Mouse (Mus musculus) CH12F3 (cell line): ENCODE results near the gene Cnot3.

Experiments
- in situ Hi-C: fragments of 300-500 bp; cut with MboI; formaldehyde crosslinking; loops from 2 replicates; pipeline ENCODE4 v1.14.3; 2020; ENCODE audit warnings: low sequenced_read_pairs

Gene Cnot3

DNA sequence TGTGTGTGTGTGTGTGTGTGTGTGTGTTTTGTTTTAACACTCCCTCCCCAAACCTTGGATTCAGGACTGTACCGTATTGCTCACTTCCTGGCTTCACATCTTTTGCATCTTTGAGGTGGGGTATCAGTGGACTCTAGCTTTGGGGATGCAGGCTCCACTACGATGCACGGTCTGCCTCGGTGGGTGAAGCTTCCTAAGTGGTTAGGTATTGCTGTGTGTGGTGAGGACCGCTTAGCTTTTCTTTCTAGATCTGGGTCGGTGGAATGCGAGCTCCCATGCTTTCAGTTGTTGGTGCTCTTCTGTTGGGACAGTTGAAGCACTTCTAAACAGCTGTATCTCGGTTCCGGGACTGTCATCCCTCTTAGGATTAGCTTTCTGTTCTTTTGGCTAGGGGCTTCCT is 1.1 kb downstream of the Cnot3 start:
- in situ Hi-C loops: no loop called here

- in situ Hi-C loops: no loop called here
Measured at GRCm38 (mm10) chr7:3646641-3647040, 1.6 kb downstream of the Cnot3 start.

DNA sequence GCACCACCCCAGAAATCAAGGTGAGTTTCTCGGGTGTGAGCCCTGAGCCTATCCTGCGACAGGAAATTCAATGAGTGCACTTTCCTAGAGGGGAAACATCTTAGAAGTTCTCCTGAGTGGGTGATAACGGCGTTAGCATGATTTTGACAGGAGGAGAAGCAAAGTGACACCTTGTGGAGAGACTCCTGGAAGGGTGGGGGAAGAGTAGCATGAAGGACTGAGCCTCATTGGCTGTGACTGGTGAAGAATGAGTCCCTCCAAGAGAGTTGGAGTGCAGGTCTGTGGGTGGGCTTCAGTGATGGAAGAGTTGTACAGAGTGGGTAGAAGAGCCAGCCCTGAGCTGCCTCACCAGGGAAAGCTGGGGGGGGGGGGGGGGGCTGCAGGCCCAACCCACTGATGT is 11.9 kb downstream of the Cnot3 start:
- in situ Hi-C loops: no loop called here

DNA sequence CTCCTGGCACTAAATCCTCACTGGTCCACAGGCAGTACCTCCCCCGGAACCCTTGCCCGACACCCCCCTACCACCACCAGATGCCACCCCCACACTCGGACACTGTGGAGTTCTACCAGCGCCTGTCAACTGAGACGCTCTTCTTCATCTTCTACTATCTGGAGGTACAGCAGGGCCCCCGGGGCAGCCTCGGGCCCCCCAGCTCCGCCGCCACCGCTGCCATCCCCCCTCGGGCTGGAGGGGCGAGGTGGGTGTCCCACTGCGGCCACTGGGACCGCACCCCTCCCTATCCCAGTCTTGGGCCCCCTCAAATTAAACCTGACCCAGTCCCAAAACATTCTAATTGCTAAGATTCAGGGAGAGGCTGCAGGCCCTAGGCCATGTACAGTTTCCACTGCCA is 13.5 kb downstream of the Cnot3 start:
- in situ Hi-C loops: no loop called here

DNA sequence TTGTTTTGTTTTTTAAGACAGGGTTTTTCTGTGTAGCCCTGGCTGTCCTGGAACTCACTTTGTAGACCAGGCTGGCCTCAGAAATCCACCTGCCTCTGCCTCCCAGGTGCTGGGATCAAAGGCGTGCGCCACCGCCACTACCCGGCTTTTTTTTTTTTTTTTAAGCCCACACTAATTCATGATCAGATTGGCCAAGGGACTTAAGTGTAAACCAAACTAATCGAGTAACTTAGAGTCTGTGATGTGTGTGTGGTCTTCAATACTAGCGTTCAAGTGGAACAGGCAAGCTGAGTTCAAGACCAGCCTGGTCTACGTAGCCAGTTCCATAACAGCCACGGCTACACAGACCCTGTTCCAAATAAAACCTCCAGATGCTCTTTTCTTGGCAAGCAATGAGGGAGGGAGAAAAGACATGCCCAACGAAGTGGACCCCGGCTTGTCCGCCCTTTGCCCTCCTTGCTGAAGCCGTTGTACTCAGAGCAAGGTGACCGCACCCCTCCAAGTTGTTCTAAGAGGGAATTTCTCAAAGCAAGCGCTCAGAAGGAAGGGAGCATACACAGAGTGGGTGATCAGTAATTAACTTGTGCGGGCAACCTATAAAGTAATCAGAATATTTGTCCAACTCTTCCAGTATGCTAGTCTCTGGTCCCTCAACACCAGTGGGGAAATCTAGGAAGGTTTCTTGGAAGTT is 19.6 kb downstream of the Cnot3 start:
- in situ Hi-C loops: no loop called here

DNA sequence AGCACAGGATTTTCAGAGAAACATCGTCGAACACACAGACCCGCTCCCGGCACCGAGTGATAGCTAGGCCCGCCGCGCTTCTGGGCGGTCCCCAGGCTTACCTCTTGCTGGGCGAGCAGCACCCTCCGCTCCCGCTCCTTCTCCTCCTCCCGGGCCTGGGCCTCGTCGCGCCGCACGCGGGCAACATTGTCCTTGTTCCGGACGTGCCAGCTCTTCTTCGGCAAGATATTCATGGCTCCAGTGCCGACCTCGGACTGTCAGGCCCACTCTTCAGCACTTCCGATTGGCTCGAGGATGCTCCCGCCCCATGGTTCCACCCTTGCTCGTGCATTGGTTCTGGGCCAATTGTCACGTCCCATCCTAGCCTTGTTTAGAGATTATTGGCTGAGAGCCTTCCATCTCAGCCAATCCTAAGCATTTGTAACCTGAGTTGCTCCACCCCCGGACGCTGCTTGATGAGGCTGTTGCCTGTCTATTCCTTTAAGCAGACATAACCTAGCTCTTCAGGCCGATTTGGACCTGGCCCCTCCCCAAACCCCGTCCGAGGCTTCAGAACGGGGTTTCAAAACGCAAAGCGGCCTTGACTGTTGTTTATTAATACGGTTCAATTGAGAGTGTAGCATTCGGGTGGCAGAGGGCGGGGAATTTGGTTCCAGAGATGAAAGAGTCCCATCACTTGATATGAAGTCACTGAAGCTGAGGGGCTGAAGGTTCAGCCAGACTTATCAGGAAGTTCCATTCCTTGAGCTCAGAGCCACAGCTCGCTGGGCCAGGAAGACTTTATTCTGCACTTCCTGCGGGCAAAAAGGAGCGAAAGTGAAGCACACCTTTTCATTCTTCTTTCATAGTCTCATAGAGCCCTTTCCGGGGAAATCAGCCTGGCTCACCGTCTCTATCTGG is 20.4 kb downstream of the Cnot3 start, which contains the start of gene Leng1:
TSS of gene Leng1 (minus strand) at position 626 of the 900 bp plus-strand sequence.
- in situ Hi-C loops: no loop called here

DNA sequence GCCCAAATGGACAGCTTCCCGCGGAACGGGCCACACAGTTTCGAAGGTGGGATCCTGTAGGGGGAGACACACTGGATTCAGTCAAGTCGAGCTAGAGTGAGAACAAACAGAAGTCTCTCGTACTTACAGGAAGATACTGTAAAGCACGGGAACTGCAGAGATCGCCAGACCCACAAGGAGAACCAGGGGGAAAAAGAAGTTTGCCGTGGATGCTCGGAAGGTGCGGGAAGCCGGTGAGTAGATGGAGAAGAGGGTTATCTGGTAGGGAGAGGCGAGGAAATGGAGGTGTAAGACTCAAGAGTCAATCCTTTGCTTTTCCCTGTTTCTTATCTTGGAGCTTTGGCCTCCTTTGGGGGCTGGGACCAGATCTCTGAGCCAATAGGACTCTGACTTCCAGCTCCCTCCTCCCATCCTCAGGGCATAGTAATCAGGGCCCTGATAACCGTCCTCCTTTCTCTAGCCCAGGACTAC is 21.9 kb downstream of the Cnot3 start:
- in situ Hi-C loops: no loop called here

GRCm38 (mm10) chr7:3674507-3675227 is 29.6 kb downstream of the Cnot3 start:
- in situ Hi-C loops: no loop called here

DNA sequence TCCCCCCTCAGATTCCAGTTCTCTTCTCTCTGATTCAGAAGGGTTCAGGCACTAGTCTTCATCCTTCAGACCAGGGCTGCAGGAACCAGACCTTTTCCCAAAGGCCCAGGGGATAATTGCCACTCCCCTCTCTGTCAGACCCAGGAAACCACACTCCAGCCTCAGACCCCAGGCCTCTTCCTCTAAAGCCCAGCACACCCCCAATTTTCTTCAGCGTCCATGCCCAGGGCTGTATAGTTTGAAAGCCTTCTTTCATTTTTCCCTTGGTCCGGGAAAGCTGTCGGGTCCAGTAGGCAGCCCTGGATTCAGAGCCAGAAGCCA is 30.1 kb downstream of the Cnot3 start:
- in situ Hi-C loops: no loop called here

DNA sequence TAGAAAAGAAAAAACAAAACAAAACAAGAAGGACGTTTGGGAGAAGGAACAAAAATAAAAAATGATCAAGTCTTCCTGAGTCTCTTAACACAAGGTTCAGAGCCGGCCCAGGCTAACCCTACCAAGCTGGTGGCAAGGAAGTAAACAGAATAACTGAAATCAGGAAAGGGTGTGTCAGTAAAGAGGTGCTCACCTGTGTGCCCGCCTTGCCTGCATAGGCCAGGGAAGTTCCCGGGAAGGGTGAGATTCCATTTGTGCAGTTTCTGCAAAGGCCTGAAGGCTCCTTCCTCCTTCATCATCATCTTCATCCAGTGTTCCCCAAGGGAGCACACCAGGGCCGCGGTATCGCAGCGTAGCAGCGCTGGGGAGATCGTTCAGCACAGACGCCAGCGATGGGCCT is 31.3 kb downstream of the Cnot3 start:
- in situ Hi-C loops: no loop called here

DNA sequence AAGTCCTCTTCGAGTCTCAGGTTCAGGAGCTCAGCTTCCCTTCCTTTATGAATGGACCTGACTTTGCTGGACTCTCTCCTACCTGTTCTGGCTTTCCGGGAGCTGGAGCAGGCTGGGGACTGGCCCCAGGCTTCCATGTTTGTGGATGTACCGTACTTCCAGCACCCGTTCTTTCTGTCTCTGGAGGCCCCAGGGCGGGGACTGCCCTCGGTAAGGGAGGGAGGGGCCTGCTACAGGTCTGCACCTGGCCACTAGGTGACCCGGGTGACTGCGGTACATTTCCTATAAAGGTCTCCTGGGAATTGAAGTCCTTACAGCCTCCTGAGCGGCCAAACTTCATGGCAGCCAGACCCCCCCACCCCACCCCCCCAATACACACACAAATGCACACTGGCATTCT is 32.3 kb downstream of the Cnot3 start, which contains the start of gene Tmc4:
TSS of gene Tmc4 (minus strand) at position 212 of the 400 bp plus-strand sequence.
- in situ Hi-C loops: no loop called here

DNA sequence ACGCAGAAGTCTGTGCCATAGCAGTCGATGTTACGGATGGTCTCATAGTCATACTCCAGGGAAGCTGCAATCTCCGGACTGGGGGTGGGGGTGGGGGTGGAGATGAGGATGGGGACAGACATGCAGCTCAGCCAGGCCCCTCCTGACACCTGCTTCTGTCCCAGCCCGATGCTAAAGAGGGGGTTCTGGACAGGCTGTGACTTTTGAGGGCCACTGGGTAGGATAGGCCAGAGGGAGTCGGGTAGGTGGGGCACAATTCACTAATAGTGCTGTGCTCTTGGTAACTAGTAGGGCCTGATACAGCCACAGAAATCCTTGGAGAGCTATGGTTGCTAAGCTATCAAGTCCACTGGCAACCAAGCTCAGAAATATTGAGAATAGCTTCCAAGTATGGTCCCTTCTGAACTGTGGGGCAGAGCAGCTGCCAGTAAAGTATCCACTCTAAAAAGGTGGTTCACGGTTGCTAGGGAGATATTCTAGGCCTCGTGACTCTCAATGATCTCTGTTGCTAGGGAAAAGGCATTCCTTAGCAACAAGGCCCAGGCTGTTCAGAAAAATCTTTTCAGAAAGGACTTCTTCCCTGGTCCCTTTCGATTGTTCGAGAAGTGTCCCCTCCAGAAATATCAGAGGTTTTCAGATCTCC is 39.0 kb downstream of the Cnot3 start:
- in situ Hi-C loops: no loop called here

DNA sequence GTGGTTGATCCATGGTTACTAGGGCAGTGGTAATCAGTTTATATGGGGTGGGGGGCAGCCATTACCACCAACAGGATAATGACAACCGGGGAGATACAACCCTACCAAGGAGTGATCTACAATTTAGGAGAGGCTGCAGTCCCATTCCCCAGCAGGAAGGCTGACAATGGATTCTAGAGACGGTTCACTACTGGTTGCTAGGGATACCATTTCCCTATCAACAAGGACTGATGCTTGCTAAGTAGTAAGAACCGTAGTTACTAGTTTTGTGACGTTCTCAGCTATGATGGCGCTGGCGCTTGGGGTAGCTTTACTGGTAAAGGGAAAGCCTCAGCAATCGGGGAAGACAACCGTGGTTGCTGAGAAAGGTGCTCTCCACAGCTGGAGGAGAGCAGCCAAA is 39.6 kb downstream of the Cnot3 start:
- in situ Hi-C loops: no loop called here

- in situ Hi-C loops: no loop called here
Measured at GRCm38 (mm10) chr7:3685400-3686187, 40.5 kb downstream of the Cnot3 start.

DNA sequence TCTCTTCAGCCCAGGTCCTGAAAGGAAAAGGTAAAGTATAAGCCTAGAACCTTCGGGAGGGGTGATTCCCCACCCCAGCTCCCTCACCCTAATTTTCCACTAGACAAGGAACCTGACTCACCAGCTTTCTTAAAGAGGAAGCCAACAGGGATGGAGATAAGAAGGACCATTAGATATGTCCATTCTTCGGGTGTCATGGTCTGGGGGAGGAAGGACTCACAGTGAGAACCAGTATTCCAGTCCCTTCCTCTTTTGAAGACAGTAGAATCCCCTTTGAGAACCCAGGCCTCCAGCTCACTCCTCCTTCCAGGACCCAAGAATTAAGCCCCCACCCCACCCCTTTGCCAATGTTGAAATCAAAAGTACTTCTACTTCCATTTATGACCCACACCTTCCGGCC is 46.9 kb downstream of the Cnot3 start:
- in situ Hi-C loops: no loop called here

- in situ Hi-C loops: no loop called here
Measured at GRCm38 (mm10) chr7:3692382-3692986, 47.4 kb downstream of the Cnot3 start, which contains the start of gene Tsen34. Gene Tsen34, plus strand, starts transcription at chr7:3692863.

DNA sequence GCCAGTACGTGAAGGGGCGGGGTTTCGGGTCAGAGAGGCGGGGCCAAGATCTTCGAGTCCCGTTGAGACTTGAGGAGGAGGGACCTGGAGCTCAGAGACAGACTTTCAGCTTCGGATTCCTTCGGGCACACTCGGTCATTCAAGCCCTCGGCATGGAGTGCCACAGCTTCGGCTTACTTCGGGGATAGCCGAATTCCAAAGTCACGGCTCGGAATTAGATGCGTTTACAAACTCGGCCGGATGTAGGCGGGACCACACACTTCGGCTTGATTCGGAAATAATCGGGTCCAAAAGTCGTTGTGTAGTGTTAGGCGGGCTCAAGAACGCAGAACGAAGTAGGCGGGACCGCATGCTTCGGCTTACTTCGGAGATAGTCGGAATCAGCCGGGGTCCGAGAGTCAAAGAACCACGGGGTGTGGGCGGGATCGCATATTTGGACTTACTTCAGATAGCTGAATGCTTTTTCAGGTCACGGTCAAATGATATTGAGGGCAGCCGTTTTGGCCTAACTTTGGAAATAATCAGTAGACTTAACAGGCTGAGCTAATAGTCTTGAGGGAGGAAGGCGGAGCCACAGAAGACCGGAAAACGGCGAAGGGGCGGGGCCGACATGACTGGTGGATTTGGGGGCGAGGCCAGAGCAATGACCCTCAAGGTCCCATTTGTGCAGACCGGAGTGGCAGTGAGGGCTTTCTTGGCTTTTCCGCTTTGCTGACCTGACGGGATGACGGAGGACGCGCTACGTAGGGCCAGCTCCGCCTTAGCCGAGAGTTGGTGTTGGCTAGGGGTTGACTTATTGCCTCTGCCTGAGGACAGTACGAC is 48.1 kb downstream of the Cnot3 start, which contains the start of gene Mboat7:
TSS of gene Mboat7 (minus strand) at position 537 of the 822 bp plus-strand sequence.
- in situ Hi-C loops: no loop called here

- in situ Hi-C loops: no loop called here
Measured at GRCm38 (mm10) chr7:3693809-3694075, 48.7 kb downstream of the Cnot3 start.
